Mouse (Mus musculus) midbrain, embryonic 16.5 days (tissue): ENCODE results near the gene Parp8. TPM values are rescaled to one million over a fixed set of nuclear protein-coding genes. Genes with fewer than 3 reads are reported as not detected.

Source experiments
- ATAC-seq: fragments of 200-750 bp; cut with Nextera tagmentation; 2 replicates; pipeline ENCODE4 v1.8.0; 2017; ENCODE audit warnings: moderate TSS enrichment
- H3K27ac ChIP-seq: fragments of 300-500 bp; sonication (generic); 2 replicates; pipeline ENCODE4 v1.5.1; 2014; ENCODE audit warnings: mild to moderate bottlenecking, low read length, mixed read lengths
- H3K27me3 ChIP-seq: fragments of 300-500 bp; sonication (generic); 2 replicates; pipeline ENCODE4 v1.6.1; 2014; ENCODE audit warnings: low read depth, low read length, mixed read lengths; ENCODE audit not compliant: control insufficient read depth, insufficient read depth
- H3K36me3 ChIP-seq: fragments of 300-500 bp; sonication (generic); 2 replicates; pipeline ENCODE4 v1.6.1; 2014; ENCODE audit warnings: mild to moderate bottlenecking, low read length, moderate library complexity, mixed read lengths; ENCODE audit not compliant: control insufficient read depth, insufficient read depth
- H3K4me1 ChIP-seq: fragments of 300-500 bp; sonication (generic); 2 replicates; pipeline ENCODE4 v1.6.1; 2014; ENCODE audit warnings: mild to moderate bottlenecking, low read length, mixed read lengths; ENCODE audit not compliant: control insufficient read depth, insufficient read depth
- H3K4me2 ChIP-seq: fragments of 300-500 bp; sonication (generic); 2 replicates; pipeline ENCODE4 v1.6.1; 2014; ENCODE audit warnings: mild to moderate bottlenecking, low read length, mixed read lengths
- H3K4me3 ChIP-seq: fragments of 300-500 bp; sonication (generic); 2 replicates; pipeline ENCODE4 v1.5.1; 2014; ENCODE audit warnings: low read depth, mild to moderate bottlenecking, low read length, moderate library complexity, mixed read lengths
- H3K9ac ChIP-seq: fragments of 300-500 bp; sonication (generic); 2 replicates; pipeline ENCODE4 v1.6.1; 2014; ENCODE audit warnings: low read depth, low read length, mixed read lengths
- H3K9me3 ChIP-seq: fragments of 300-500 bp; sonication (generic); replicated peaks from 2 replicates; pipeline ENCODE4 v1.6.1; 2014; ENCODE audit warnings: mild to moderate bottlenecking, low read length, mixed read lengths; ENCODE audit not compliant: control insufficient read depth, poor library complexity, severe bottlenecking
- WGBS: fragments of 180-500 bp; shearing (Covaris S2); extraction: QIAGEN DNeasy Blood & Tissue Kit; methylation state at CpG from one replicate; pipeline ENCODE4 v1.1.7; 2014; 5-methylcytosine and 5-hydroxymethylcytosine counted together
- polyA plus RNA-seq: library from polyadenylated mRNA; unstranded; fragments of >200 nt; fragmentation: Nextera tagmentation; extraction: Ambion mirVana; gene quantifications from 2 replicates; pipeline ENCODE4 v1.2.1, GENCODE M21; 2015

Gene Parp8
- polyA plus RNA-seq, 1 experiment from 2014 or later: 33.7 TPM

- Histone ChIP-seq H3K27me3 (no peaks in the 10 kb centered on the region), H3K4me3 (no peak overlapping the region), H3K36me3 (no peaks in the 10 kb centered on the region), H3K4me1 (no peaks in the 10 kb centered on the region), H3K9ac (no peak overlapping the region), H3K4me2 (no peak overlapping the region), H3K9me3 (no peaks in the 10 kb centered on the region), H3K27ac (no peak overlapping the region)
- no peak for ATAC-seq
- 77% methylated on average over 5 of the region's 5 CpGs for whole genome bisulfite sequencing
Measured at GRCm38 (mm10) chr13:117036277-117036676, 10.9 kb upstream of the Parp8 start.

GRCm38 (mm10) chr13:117035121-117035520 lies 9.8 kb upstream of the Parp8 start:
- WGBS: 61% methylated on average over 2 of the region's 2 CpGs
- no peak overlapping the region for H3K27ac ChIP-seq
- no peak for ATAC-seq
- H3K36me3 ChIP-seq: no peaks in the 10 kb centered on the region
- H3K27me3 ChIP-seq: no peaks in the 10 kb centered on the region
- no peaks in the 10 kb centered on the region for H3K4me1 ChIP-seq
- no peak overlapping the region for H3K4me3 ChIP-seq
- H3K4me2 ChIP-seq: no peak overlapping the region
- no peaks in the 10 kb centered on the region for H3K9me3 ChIP-seq
- no peak overlapping the region for H3K9ac ChIP-seq

GRCm38 (mm10) chr13:117034676-117035075 lies 9.3 kb upstream of the Parp8 start:
- Histone ChIP-seq H3K4me2 (no peak overlapping the region), H3K27ac (no peak overlapping the region), H3K4me3 (no peak overlapping the region), H3K27me3 (no peaks in the 10 kb centered on the region), H3K9me3 (no peaks in the 10 kb centered on the region), H3K9ac (no peak overlapping the region), H3K4me1 (no peaks in the 10 kb centered on the region), H3K36me3 (no peaks in the 10 kb centered on the region)
- 79% methylated on average over 1 of the region's 1 CpGs for WGBS
- no peak for ATAC-seq

- Histone ChIP-seq H3K4me2 (no peak overlapping the region), H3K27ac (no peak overlapping the region), H3K4me1 (no peaks in the 10 kb centered on the region), H3K9ac (no peak overlapping the region), H3K27me3 (no peaks in the 10 kb centered on the region), H3K4me3 (no peak overlapping the region), H3K36me3 (no peaks in the 10 kb centered on the region), H3K9me3 (no peaks in the 10 kb centered on the region)
- no peak for ATAC-seq
- 86% methylated on average over 5 of the region's 5 CpGs for WGBS
Measured at GRCm38 (mm10) chr13:117033676-117034308, 8.5 kb upstream of the Parp8 start.

- Histone ChIP-seq H3K9me3 (no peaks in the 10 kb centered on the region), H3K36me3 (no peaks in the 10 kb centered on the region), H3K9ac (no peak overlapping the region), H3K4me2 (no peak overlapping the region), H3K27ac (no peak overlapping the region), H3K27me3 (no peaks in the 10 kb centered on the region), H3K4me1 (no peaks in the 10 kb centered on the region), H3K4me3 (no peak overlapping the region)
- no peak for ATAC-seq
- 97% methylated on average over 1 of the region's 1 CpGs for WGBS
Measured at GRCm38 (mm10) chr13:117032402-117032801, 7.1 kb upstream of the Parp8 start.

GRCm38 (mm10) chr13:117031546-117031945 lies 6.2 kb upstream of the Parp8 start:
- ATAC-seq: no peak
- Histone ChIP-seq H3K4me3 (no peak overlapping the region), H3K4me1 (peaks cover 1% of the 10 kb centered on the region), H3K4me2 (no peak overlapping the region), H3K27me3 (no peaks in the 10 kb centered on the region), H3K9ac (no peak overlapping the region), H3K27ac (no peak overlapping the region), H3K36me3 (no peaks in the 10 kb centered on the region), H3K9me3 (no peaks in the 10 kb centered on the region)
- 86% methylated on average over 6 of the region's 6 CpGs for WGBS

GRCm38 (mm10) chr13:117028221-117028620 lies 2.9 kb upstream of the Parp8 start:
- ATAC-seq: no peak
- no peak overlapping the region for H3K4me2 ChIP-seq
- no peak overlapping the region for H3K27ac ChIP-seq
- H3K4me3 ChIP-seq: no peak overlapping the region
- peaks cover 9% of the 10 kb centered on the region for H3K4me1 ChIP-seq
- WGBS: 58% methylated on average over 5 of the region's 5 CpGs
- no peaks in the 10 kb centered on the region for H3K27me3 ChIP-seq
- H3K9ac ChIP-seq: no peak overlapping the region
- no peaks in the 10 kb centered on the region for H3K36me3 ChIP-seq
- no peaks in the 10 kb centered on the region for H3K9me3 ChIP-seq

- Histone ChIP-seq H3K4me1 (peaks cover 15% of the 10 kb centered on the region), H3K4me2 (no peak overlapping the region), H3K27me3 (no peaks in the 10 kb centered on the region), H3K4me3 (no peak overlapping the region), H3K9ac (no peak overlapping the region), H3K36me3 (no peaks in the 10 kb centered on the region), H3K27ac (no peak overlapping the region), H3K9me3 (no peaks in the 10 kb centered on the region)
- 76% methylated on average over 9 of the region's 9 CpGs for WGBS
- ATAC-seq: no peak
Measured at GRCm38 (mm10) chr13:117027336-117027735, 2.0 kb upstream of the Parp8 start.

- H3K4me3 ChIP-seq: peak overlapping the region; percentile 66
- no peak for ATAC-seq
- H3K27ac ChIP-seq: peak overlapping the region; percentile 92
- no peaks in the 10 kb centered on the region for H3K36me3 ChIP-seq
- H3K4me1 ChIP-seq: peaks cover 23% of the 10 kb centered on the region
- peak overlapping the region; percentile 88 for H3K9ac ChIP-seq
- H3K4me2 ChIP-seq: peak overlapping the region; percentile 68
- no peaks in the 10 kb centered on the region for H3K27me3 ChIP-seq
- H3K9me3 ChIP-seq: no peaks in the 10 kb centered on the region
- 66% methylated on average over 7 of the region's 7 CpGs for WGBS
Measured at GRCm38 (mm10) chr13:117026276-117026780, 991 bp upstream of the Parp8 start.
